Mouse (Mus musculus) testis, adult 2 months (tissue): ENCODE data around the gene Grin2a.

Experiments used
- CTCF ChIP-seq: fragments of 200-500 bp; IDR thresholded peaks from 2 replicates; pipeline ENCODE4 v1.5.1; 2012; ENCODE audit warnings: low read depth, mild to moderate bottlenecking, inconsistent platforms, low read length, moderate library complexity; ENCODE audit not compliant: control insufficient read depth, insufficient read depth, insufficient replicate concordance
- POLR2A ChIP-seq: fragments of 200-500 bp; IDR thresholded peaks from 2 replicates; pipeline ENCODE4 v1.6.1; 2012; ENCODE audit warnings: low read depth, mild to moderate bottlenecking, inconsistent platforms, low read length, moderate library complexity; ENCODE audit not compliant: control insufficient read depth

DNA sequence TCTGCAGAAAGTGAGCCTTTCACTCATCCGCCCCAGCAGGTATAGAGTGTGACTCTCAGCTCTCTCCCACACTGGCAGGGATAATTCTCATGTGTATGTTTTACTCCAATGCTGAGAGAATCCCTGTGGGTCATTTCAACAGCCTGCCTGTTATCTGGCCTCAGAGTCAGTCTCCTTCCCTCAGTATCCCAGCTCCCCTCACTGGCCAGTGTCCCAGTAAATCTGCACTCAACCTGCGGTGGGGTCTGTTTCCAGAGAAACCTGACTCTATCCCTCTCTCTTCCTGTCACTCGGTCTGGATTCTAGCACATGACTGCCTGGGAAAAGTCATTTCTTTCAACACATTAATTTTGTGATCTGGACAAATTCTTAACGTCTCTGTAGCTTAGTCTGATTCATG, 122.4 kb downstream of the Grin2a start:
- no peak for TF ChIP-seq CTCF
- no peak for TF ChIP-seq POLR2A
